Mouse (Mus musculus) embryo, embryonic 10 days (tissue): ENCODE measurements around the gene Apc2.
"Not testable (repeated sequence)": the region's sequence is repeated elsewhere in the genome, so short reads cannot be mapped to it uniquely, and the experiment has no call there.

Experiments
- DNase-seq: peaks from one replicate; pipeline ENCODE4 v3.0.0-alpha.2; 2015; ENCODE audit warnings: low spot score

Apc2 gene

GRCm38 (mm10) chr10:80295618-80296425 is at the start of gene Apc2:
Gene Apc2 (plus strand): TSS chr10:80295977.
- peak; percentile 83 for DNase-seq

GRCm38 (mm10) chr10:80247849-80248248 is 47.9 kb upstream of the Apc2 start:
- DNase-seq: peak; percentile 66

GRCm38 (mm10) chr10:80248437-80248836 is 47.3 kb upstream of the Apc2 start:
- not testable (repeated sequence) for DNase-seq

- peak; percentile 93 for DNase-seq
These were observed 46.7 kb upstream of the Apc2 start, which contains the start of gene Ndufs7 for GRCm38 (mm10) chr10:80248971-80249640. Gene Ndufs7 (plus strand): TSS chr10:80249121.

DNA sequence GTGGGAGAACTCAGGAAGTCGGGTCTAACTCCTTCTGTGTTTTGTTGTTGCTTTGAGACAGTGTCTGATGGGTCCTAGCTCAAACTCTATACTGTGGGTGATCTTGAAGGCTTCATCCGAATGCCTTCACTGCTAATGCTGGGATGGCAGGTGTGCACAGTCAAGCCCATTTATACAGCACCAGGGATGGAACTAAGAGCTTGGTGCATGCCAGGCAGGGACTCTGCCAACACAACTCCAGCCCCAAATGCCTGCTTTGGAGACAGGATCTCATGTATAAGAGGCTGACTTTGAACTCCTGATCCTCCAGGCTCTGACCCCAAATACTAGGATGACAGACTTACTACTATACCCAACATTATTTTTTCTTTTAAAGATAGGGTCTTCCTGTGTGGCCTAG is 45.7 kb upstream of the Apc2 start:
- no peak for DNase-seq

DNA sequence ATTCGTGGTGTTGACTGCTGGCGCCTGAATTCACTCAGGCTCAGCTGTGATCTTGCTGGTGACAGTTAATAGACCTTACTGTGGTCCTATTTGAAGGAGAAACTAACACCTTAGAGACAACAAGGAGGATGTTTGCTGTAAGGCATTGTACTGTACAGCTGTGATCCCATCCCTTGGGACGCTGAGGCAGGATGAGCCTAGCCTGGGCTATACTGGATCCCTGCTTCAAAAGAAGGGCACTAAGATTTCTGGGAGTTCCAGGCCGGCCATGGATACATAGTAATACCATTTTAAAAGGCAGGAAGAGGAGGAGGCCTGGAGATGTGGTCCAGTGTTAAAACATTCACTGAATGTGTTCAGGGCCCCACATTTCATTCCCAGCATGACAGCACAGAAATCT is 45.2 kb upstream of the Apc2 start:
- no peak for DNase-seq

DNA sequence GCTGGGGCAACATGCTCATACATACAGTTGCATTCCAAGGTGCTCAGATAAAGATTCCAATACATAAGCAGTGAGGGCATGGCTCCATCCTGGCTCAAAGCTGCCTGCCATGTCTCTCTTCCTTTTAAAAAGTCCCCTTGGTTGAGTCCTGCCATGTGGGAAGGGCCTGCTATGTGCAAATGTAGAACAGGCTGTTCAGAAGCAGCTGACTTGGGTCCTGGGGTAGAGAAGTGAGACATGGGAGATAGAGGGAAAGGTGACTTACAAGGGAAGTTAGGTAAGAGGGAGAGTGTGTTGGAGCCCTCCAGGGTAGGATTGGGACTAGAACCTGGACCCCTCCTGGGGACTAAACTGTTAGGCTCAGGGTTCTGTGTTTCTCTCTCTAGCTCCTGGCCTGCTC is 43.8 kb upstream of the Apc2 start:
- no peak for DNase-seq

DNA sequence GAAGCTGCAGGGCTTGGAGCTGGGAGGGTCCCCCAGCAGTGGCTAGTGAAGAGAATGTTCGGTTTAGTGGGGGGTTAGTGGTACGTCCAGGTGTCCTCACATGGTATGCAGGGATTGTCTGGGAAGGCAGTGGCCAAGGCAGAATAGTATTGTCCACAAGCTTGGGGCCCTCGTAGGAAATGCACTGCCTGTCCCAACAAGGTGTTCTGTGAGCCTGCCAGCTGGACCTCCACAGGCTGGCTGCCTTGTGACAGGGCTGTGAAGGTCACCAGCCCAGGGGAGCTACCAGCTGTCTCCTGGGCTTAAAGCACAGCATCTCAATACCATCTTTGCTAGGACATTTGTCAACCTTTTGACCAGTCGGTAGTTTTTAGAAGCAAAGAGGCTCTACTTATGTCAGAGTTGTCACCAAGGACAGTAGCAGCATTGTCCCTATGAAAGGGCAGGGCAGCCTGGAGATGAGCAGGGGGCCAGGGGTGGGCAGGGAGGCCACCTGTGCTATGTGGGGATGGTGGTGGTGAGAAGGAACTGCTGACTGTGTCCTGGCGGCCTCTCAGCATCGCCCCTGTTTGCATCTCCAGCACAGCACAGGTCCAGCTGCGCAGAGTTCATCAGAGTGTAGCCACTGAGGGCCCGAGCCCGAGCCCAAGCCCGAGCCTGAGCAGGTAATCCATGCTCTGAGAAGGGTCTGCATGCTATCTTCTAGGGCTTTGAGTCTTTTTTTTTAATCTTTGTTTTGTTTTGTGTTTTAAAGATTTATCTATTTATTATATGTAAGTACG is 43.1 kb upstream of the Apc2 start:
- DNase-seq: no peak

GRCm38 (mm10) chr10:80253551-80253950 is 42.2 kb upstream of the Apc2 start:
- no peak for DNase-seq

DNA sequence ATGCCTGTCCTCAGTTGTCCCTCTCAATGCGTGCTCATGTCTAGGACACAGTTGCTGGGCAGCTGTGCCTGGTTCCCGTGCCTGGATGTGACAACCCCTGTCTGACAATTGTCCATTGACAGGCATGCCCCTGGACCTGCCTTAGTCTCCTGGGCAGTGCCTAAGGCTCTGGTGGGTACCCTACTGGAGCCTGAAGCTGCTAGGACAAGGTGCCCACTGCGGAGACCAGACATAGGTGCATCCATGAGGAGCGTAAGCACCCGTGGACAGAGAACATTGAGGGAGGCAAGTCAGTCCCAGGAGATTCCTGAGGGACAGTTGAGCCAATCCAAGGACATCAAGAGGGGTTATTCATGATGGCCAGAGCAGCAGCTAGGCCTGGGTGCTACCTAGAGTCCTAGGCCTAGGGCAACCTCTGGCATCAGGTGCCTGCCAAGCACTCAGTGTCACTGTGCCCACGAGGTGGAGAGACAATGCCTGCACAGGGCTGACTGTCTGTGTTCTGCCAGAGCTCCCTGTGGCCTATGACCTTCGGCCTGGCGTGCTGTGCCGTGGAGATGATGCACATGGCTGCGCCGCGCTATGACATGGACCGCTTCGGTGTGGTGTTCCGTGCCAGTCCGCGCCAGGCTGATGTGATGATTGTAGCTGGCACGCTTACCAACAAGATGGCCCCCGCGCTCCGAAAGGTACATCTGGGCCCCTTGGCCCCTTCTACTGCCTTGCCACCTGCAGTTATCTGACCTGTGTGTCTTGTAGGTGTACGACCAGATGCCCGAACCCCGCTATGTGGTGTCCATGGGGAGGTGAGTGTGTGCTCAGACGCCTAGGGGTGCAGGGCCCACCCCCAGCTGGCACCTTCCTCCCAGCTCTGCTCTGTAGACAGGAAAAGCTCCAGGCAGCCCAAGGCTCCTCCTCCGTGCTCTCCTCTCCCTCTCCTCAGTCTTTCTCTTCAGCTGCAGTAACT is 41.2 kb upstream of the Apc2 start:
- no peak for DNase-seq

GRCm38 (mm10) chr10:80255881-80256535 is 39.8 kb upstream of the Apc2 start:
- no peak for DNase-seq

DNA sequence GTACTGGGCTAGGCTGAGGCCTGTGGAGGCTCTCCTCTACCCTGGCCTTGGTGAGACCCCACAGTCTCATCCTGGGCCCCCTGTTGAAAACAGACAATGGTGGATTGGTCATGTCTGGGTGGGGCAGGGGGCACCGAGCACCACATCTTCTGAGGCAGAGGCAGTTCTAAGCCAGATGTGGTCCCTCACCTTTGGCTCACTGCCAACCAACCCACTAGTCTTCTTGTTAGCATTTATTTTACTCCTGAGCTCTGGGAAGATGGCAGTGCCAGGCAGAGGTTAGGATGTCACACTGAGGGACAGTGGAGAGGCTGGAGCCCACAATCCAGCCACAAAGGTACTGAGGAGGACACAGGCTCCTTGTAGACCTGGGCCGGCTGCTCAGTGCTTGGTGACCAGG is 37.8 kb upstream of the Apc2 start:
- DNase-seq: no peak

DNA sequence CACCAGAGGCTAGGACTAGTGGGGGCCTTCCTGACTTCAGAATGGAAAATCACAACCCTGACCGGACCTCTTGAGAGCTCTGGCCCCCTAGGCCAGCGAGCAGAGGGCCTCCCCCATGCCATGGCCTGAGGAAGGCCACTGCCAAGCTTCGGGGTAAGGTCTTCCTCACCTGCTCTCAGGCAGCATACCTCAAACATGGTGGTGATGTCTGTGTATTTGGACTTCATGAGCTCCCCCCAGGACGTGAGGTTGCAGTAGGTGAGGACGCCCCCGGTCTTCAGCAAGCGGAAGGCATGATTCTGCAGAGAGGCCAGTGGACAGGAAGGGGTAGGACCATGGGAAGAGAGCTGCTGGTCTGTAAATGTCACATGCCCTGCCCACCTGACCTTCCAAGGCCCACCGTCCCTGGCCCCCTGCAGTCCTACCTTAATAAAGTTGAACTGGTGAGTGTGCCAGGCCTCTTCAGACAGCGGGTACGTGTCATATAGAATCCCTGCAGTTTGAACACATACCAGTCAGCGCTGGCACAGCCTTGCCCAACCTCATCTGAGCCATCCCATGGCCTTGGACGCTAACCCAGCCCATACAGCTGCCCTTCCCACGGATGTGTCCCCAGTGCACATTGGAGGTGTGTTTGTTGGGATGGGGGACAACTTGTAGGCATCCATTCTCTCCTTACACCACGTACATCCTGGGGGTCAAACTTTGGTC is 36.9 kb upstream of the Apc2 start:
- no peak for DNase-seq

DNA sequence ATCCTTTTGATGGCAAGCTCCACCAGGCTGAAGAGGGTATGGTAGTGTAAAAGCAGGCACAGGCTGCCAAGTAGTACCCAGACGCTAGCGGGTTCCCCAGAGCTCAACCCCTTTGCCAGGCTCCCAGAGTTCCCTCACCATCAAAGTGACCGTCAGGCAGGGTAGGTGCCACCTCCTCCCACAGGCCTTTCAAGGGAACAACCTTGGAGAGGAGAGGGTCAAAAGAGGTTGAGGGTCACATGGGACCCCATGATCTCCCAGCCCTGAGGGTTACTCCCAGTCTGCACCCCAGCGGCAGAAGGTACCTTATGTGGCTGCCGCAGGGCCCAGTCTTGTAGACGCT is 36.3 kb upstream of the Apc2 start:
- no peak for DNase-seq

- peak; percentile 61 for DNase-seq
These were observed 35.7 kb upstream of the Apc2 start for GRCm38 (mm10) chr10:80259861-80260641.

GRCm38 (mm10) chr10:80260642-80261584 is 34.9 kb upstream of the Apc2 start, which contains the start of the genes Gamt and Dazap1:
Gene Gamt (minus strand): TSS chr10:80261012.
Gene Dazap1 (plus strand): TSS chr10:80261486.
- DNase-seq: peak; percentile 91

DNA sequence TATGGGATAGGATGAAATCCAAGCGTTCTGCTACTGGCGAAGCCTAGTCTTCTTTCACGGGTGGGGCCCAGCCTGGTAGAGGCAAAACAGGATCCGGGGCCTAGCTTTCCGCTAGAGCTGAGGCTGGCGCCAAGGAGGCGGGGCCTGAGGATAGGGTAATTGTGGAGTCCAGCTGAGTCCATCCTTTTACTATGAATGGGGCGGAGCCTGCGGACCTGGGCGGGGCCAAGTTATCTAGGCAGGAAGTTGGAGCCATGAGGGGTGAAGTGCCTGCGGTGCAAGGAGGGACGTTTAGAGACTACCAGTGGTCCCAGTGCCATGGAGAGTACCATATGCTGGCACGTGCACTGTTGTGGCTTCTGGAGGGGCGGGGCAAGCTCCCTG is 34.2 kb upstream of the Apc2 start:
- DNase-seq: peak; percentile 96

GRCm38 (mm10) chr10:80262169-80262568 is 33.6 kb upstream of the Apc2 start:
- no peak for DNase-seq
